Mouse (Mus musculus): ENCODE results near the gene Gm3435.
"Not testable (repeated sequence)": the region's sequence is repeated elsewhere in the genome, so short reads cannot be mapped to it uniquely, and the experiment has no call there.

DNA sequence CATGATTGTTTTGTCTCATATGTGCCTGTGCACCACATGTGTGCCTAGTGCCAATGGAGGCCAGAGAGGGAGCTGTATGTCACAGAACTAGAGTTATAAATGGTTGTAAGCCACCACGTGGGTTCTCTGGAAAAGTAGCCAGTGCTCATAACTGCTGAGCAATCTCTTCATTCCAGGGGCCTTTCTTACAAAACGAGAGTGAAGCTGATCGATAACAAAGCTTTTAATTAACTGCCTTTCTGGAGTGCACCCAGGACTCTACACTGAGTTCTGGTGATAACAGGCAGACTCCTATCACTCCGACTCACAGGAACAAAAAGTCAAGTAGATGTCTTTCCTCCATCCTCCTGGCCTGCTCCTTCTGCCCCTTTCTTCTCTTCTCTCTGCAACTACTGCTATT lies 9.9 kb upstream of the Gm3435 start:
- TF ChIP-seq GATA1, TAL1 (IDR thresholded peaks at IDR 0.05; ENCODE audit: low read length): not testable (repeated sequence)

Measured in erythroblast, embryonic 14.5 days (primary cell).